In genomic region chr9:44603454-44604289, GRCm38 (mm10) we compare ENCODE assay signal across 8 mouse cellular contexts. TPM values are rescaled to one million over a fixed set of nuclear protein-coding genes. Genes with fewer than 3 reads are reported as not detected.
DNase-seq lines count a peak whose midpoint lies in the region; ATAC-seq and TF ChIP-seq lines count a peak whose summit lies in the region.

No protein-coding gene starts in this region.

- peaks cover 16% of the 10 kb centered on the region for H3K36me3 ChIP-seq in embryonic facial prominence, embryonic 12.5 days
- peaks cover 18% of the 10 kb centered on the region for H3K36me3 ChIP-seq in heart, embryonic 13.5 days
- 0 out of 2 replicates have a peak, but pooled peaks cover 8% of the 10 kb centered on the region for H3K36me3 ChIP-seq in kidney, postnatal 0 days (ENCODE audit: insufficient read depth, low read length)
- H3K36me3 ChIP-seq in liver, embryonic 13.5 days, result peaks cover 18% of the 10 kb centered on the region
- H3K36me3 ChIP-seq in neural tube, embryonic 12.5 days, result peaks cover 15% of the 10 kb centered on the region
- H3K36me3 ChIP-seq in thymus, adult 2 months (ENCODE audit: control insufficient read depth, insufficient read depth, low read length), result peaks cover 17% of the 10 kb centered on the region

- H3K27me3 ChIP-seq in embryonic facial prominence, embryonic 12.5 days, result no peaks in the 10 kb centered on the region
- no peaks in the 10 kb centered on the region for H3K27me3 ChIP-seq in heart, embryonic 13.5 days (replicated peaks)
- H3K27me3 ChIP-seq in kidney, postnatal 0 days (ENCODE audit: insufficient read depth, low read length), result no peaks in the 10 kb centered on the region
- H3K27me3 ChIP-seq in liver, embryonic 13.5 days, result peaks cover 7% of the 10 kb centered on the region; the same call in 1 of the 2 replicates
- H3K27me3 ChIP-seq in neural tube, embryonic 12.5 days (replicated peaks), result no peaks in the 10 kb centered on the region
- no peaks in the 10 kb centered on the region for H3K27me3 ChIP-seq in thymus, adult 2 months (ENCODE audit: control insufficient read depth, insufficient read depth, low read length)

- H3K9ac ChIP-seq in embryonic facial prominence, embryonic 12.5 days, result peak overlapping the region; percentile 100
- H3K9ac ChIP-seq in heart, embryonic 13.5 days, result peak overlapping the region; percentile 100
- H3K9ac ChIP-seq in kidney, postnatal 0 days (ENCODE audit: low read depth, low read length), result peak overlapping the region; percentile 98
- H3K9ac ChIP-seq in liver, embryonic 13.5 days, result peak overlapping the region; percentile 100
- peak overlapping the region; percentile 100 for H3K9ac ChIP-seq in neural tube, embryonic 12.5 days

- peak overlapping the region; percentile 77 for H3K4me2 ChIP-seq in embryonic facial prominence, embryonic 12.5 days (replicated peaks)
- H3K4me2 ChIP-seq in heart, embryonic 13.5 days, result peak overlapping the region; percentile 74
- peak overlapping the region; percentile 73 for H3K4me2 ChIP-seq in kidney, postnatal 0 days (ENCODE audit: low read length)
- peak overlapping the region; percentile 84 for H3K4me2 ChIP-seq in liver, embryonic 13.5 days
- H3K4me2 ChIP-seq in neural tube, embryonic 12.5 days (replicated peaks), result peak overlapping the region; percentile 88

- TF ChIP-seq POLR2A in thymus, adult 2 months (IDR thresholded peaks at IDR 0.05; ENCODE audit: control insufficient read depth, extremely low read depth, insufficient read depth, low read length, poor library complexity), result no peak

- no peak for TF ChIP-seq CTCF in kidney, postnatal 0 days (IDR thresholded peaks at IDR 0.05; ENCODE audit: low read depth)
- TF ChIP-seq CTCF in thymus, adult 2 months (IDR thresholded peaks at IDR 0.05; ENCODE audit: borderline replicate concordance, control insufficient read depth, extremely low read depth, insufficient read depth, low read length, poor library complexity), result no peak

- H3K4me3 ChIP-seq in embryonic facial prominence, embryonic 12.5 days, result peak overlapping the region; percentile 96
- H3K4me3 ChIP-seq in heart, embryonic 13.5 days, result peak overlapping the region; percentile 100
- peak overlapping the region; percentile 92 for H3K4me3 ChIP-seq in kidney, postnatal 0 days (replicated peaks; ENCODE audit: low read depth, low read length)
- H3K4me3 ChIP-seq in liver, embryonic 13.5 days (replicated peaks), result peak overlapping the region; percentile 99
- peak overlapping the region; percentile 99 for H3K4me3 ChIP-seq in neural tube, embryonic 12.5 days
- peak overlapping the region; percentile 90 for H3K4me3 ChIP-seq in thymus, adult 2 months (ENCODE audit: control insufficient read depth, insufficient read depth, low read length)

- peaks cover 23% of the 10 kb centered on the region for H3K4me1 ChIP-seq in embryonic facial prominence, embryonic 12.5 days
- peaks cover 51% of the 10 kb centered on the region for H3K4me1 ChIP-seq in heart, embryonic 13.5 days
- H3K4me1 ChIP-seq in kidney, postnatal 0 days (replicated peaks; ENCODE audit: insufficient read depth, low read length), result peaks cover 21% of the 10 kb centered on the region
- peaks cover 44% of the 10 kb centered on the region for H3K4me1 ChIP-seq in liver, embryonic 13.5 days (replicated peaks)
- H3K4me1 ChIP-seq in neural tube, embryonic 12.5 days, result peaks cover 31% of the 10 kb centered on the region
- peaks cover 14% of the 10 kb centered on the region for H3K4me1 ChIP-seq in thymus, adult 2 months (replicated peaks; ENCODE audit: control insufficient read depth, insufficient read depth, low read length)

- under 1% methylated on average over 38 of the region's 38 CpGs for WGBS in embryonic facial prominence, embryonic 12.5 days
- under 1% methylated on average over 38 of the region's 38 CpGs for WGBS in heart, embryonic 13.5 days
- under 1% methylated on average over 38 of the region's 38 CpGs for WGBS in kidney, postnatal 0 days
- WGBS in liver, embryonic 13.5 days (ENCODE audit: insufficient replicate concordance), result under 1% methylated on average over 38 of the region's 38 CpGs
- under 1% methylated on average over 38 of the region's 38 CpGs for WGBS in neural tube, embryonic 12.5 days
- under 1% methylated on average over 38 of the region's 38 CpGs for WGBS in thymus, adult 2 months

- H3K27ac ChIP-seq in embryonic facial prominence, embryonic 12.5 days, result peak overlapping the region; percentile 99
- H3K27ac ChIP-seq in heart, embryonic 13.5 days (replicated peaks), result peak overlapping the region; percentile 100
- peak overlapping the region; percentile 99 for H3K27ac ChIP-seq in kidney, postnatal 0 days
- H3K27ac ChIP-seq in liver, embryonic 13.5 days, result peak overlapping the region; percentile 97
- peak overlapping the region; percentile 99 for H3K27ac ChIP-seq in neural tube, embryonic 12.5 days
- peak overlapping the region; percentile 76 for H3K27ac ChIP-seq in thymus, adult 2 months (ENCODE audit: control insufficient read depth, insufficient read depth, low read length)

- DNase-seq in A20 (ENCODE audit: low read depth, low spot score), result peak; percentile 88
- peak; percentile 66 for DNase-seq in T-cell, adult 2 months (ENCODE audit: low spot score)
- peak; percentile 98 for DNase-seq in kidney, postnatal 0 days (ENCODE audit: low spot score)
- peak; percentile 51 for DNase-seq in liver, embryonic 13.5 days
- DNase-seq in thymus, adult 2 months, result peak; percentile 60

- ATAC-seq in embryonic facial prominence, embryonic 12.5 days (ENCODE audit: insufficient number of reproducible peaks, insufficient read depth, low FRiP score, low TSS enrichment), result peak; percentile 58; the same call in 1 of the 2 replicates
- ATAC-seq in heart, embryonic 13.5 days (ENCODE audit: extremely low read depth, insufficient number of reproducible peaks, low FRiP score, low TSS enrichment), result peak; percentile 43; the same call in 1 of the 2 replicates
- peak; percentile 63 for ATAC-seq in kidney, postnatal 0 days (replicated peaks; ENCODE audit: low FRiP score, low read depth)
- ATAC-seq in liver, embryonic 13.5 days (ENCODE audit: low read depth), result peak; percentile 61
- peak; percentile 77 for ATAC-seq in neural tube, embryonic 12.5 days (ENCODE audit: low FRiP score, low read depth)

- H3K9me3 ChIP-seq in embryonic facial prominence, embryonic 12.5 days, result no peaks in the 10 kb centered on the region
- H3K9me3 ChIP-seq in heart, embryonic 13.5 days, result no peaks in the 10 kb centered on the region
- no peaks in the 10 kb centered on the region for H3K9me3 ChIP-seq in kidney, postnatal 0 days (replicated peaks; ENCODE audit: low read length)
- no peaks in the 10 kb centered on the region for H3K9me3 ChIP-seq in liver, embryonic 13.5 days (replicated peaks)
- no peaks in the 10 kb centered on the region for H3K9me3 ChIP-seq in neural tube, embryonic 12.5 days

RNA-seq across cellular contexts. Expression of gene Ddx6, which starts 1.0 kb away (rescaled TPM):
- polyA plus RNA-seq in embryonic facial prominence, embryonic 12.5 days (2016; fragmentation: Nextera tagmentation; extraction: Ambion mirVana), result 28.3 and 28.8 TPM in 2 replicates
- 9.8 and 11.0 TPM in 2 replicates for polyA plus RNA-seq in heart, embryonic 13.5 days (2015; fragmentation: Nextera tagmentation; extraction: Ambion mirVana)
- 13.8 and 14.9 TPM in 2 replicates for polyA plus RNA-seq in kidney, postnatal 0 days (2015; fragmentation: Nextera tagmentation; extraction: Ambion mirVana)
- 7.2 and 8.2 TPM in 2 replicates for polyA plus RNA-seq in liver, embryonic 13.5 days (2015; fragmentation: Nextera tagmentation; extraction: Ambion mirVana)
- polyA plus RNA-seq in neural tube, embryonic 12.5 days (2016; fragmentation: Nextera tagmentation; extraction: Ambion mirVana), result 17.6 and 26.7 TPM in 2 replicates
- 29.2 and 35.6 TPM in 2 replicates for polyA plus RNA-seq in thymus, adult 2 months (2012; rRNA removed)

RNA-seq across cellular contexts. Expression of gene Cxcr5, which starts 42.0 kb away (rescaled TPM):
- 0.08 TPM in 1 of 2 replicates, not detected in the other for polyA plus RNA-seq in embryonic facial prominence, embryonic 12.5 days (2016; fragmentation: Nextera tagmentation; extraction: Ambion mirVana)
- not detected in 2 replicates for polyA plus RNA-seq in heart, embryonic 13.5 days (2015; fragmentation: Nextera tagmentation; extraction: Ambion mirVana)
- 0.05 TPM in 1 of 2 replicates, not detected in the other for polyA plus RNA-seq in kidney, postnatal 0 days (2015; fragmentation: Nextera tagmentation; extraction: Ambion mirVana)
- polyA plus RNA-seq in liver, embryonic 13.5 days (2015; fragmentation: Nextera tagmentation; extraction: Ambion mirVana), result 0.09 TPM in 1 of 2 replicates, not detected in the other
- polyA plus RNA-seq in neural tube, embryonic 12.5 days (2016; fragmentation: Nextera tagmentation; extraction: Ambion mirVana), result not detected in 2 replicates
- 7.7 and 9.9 TPM in 2 replicates for polyA plus RNA-seq in thymus, adult 2 months (2012; rRNA removed)

Comparison
In these comparisons a context has a peak if more than half of its experiments do, and no peak if none do; other contexts are left out.
1. Peak in every context shown above with its lines: DNase-seq, ATAC-seq, H3K4me3 ChIP-seq and H3K27ac ChIP-seq.